16 mouse cellular contexts compared by ENCODE assay signal in genomic region chr16:55663946-55664345, GRCm38 (mm10).
DNase-seq lines count a peak whose midpoint lies in the region; ATAC-seq lines count a peak whose summit lies in the region.
"Had no signal": no experiment of that assay in that cellular context is flagged by ENCODE, and none has a peak within 500 bp of the region (broad histone marks: within the 10 kb centered on the region; RNA-seq: fewer than 3 reads in every experiment).

No protein-coding gene starts in this region.

- peak; percentile 81 for ATAC-seq in frontal cortex, adult (ENCODE audit: low TSS enrichment)
- peak; percentile 94 for ATAC-seq in common myeloid progenitor, adult 5-6 weeks (replicated peaks; ENCODE audit: low read depth, poor library complexity, severe bottlenecking)
- ATAC-seq: forebrain, embryonic 13.5 days; midbrain, embryonic 13.5 days had no signal

- peak overlapping the region; percentile 14 for H3K4me3 ChIP-seq in megakaryocyte, embryonic 14.5 days (replicated peaks)
- H3K4me3 ChIP-seq: forebrain, embryonic 13.5 days; kidney, embryonic 15.5 days; limb, embryonic 13.5 days; midbrain, embryonic 13.5 days had no signal

- no peak for DNase-seq in frontal cortex, postnatal 14 days (ENCODE audit: low spot score in 2 of 2)
- DNase-seq in layer of hippocampus, adult 9-10 months (ENCODE audit: low spot score), result peak; percentile 25
- no peak for DNase-seq in layer of hippocampus, postnatal 36 days
- no peak for DNase-seq in cerebellum, adult 9-11 months
- DNase-seq in adrenal gland, postnatal 14 days, result no peak
- DNase-seq: cerebellum, postnatal 10 days; gastrocnemius, postnatal 25 days; right cerebral cortex, postnatal 25 days; thymus, postnatal 25 days had no signal

- H3K27me3 ChIP-seq in megakaryocyte, embryonic 14.5 days (replicated peaks), result no peaks in the 10 kb centered on the region
- H3K27me3 ChIP-seq: forebrain, embryonic 13.5 days; kidney, embryonic 15.5 days; limb, embryonic 13.5 days; midbrain, embryonic 13.5 days had no signal

- H3K9me3 ChIP-seq in megakaryocyte, embryonic 14.5 days, result no peaks in the 10 kb centered on the region
- H3K9me3 ChIP-seq: forebrain, embryonic 13.5 days; kidney, embryonic 15.5 days; limb, embryonic 13.5 days; midbrain, embryonic 13.5 days had no signal

- peaks cover 12% of the 10 kb centered on the region for H3K4me1 ChIP-seq in megakaryocyte, embryonic 14.5 days
- H3K4me1 ChIP-seq: forebrain, embryonic 13.5 days; kidney, embryonic 15.5 days; limb, embryonic 13.5 days; midbrain, embryonic 13.5 days had no signal

- H3K36me3 ChIP-seq in megakaryocyte, embryonic 14.5 days (replicated peaks; ENCODE audit: low read length), result no peaks in the 10 kb centered on the region
- H3K36me3 ChIP-seq: kidney, embryonic 15.5 days; limb, embryonic 13.5 days; midbrain, embryonic 13.5 days had no signal
